Mouse (Mus musculus) bone marrow macrophage, adult 2 months (primary cell): ENCODE measurements around the gene Chchd6. TPM values are rescaled to one million over a fixed set of nuclear protein-coding genes. Genes with fewer than 3 reads are reported as not detected.

Source experiments
- H3K27ac ChIP-seq: 2 replicates; pipeline ENCODE4 v1.5.1; 2012; ENCODE audit warnings: low read depth, low read length; ENCODE audit not compliant: insufficient read depth
- H3K4me1 ChIP-seq: 2 replicates; pipeline ENCODE4 v1.6.1; 2012; ENCODE audit warnings: low read length; ENCODE audit not compliant: control insufficient read depth, insufficient read depth
- H3K4me3 ChIP-seq: 2 replicates; pipeline ENCODE4 v1.5.1; 2012; ENCODE audit warnings: mild to moderate bottlenecking, low read length, moderate library complexity; ENCODE audit not compliant: insufficient read depth
- CTCF ChIP-seq: IDR thresholded peaks from 2 replicates; pipeline ENCODE4 v1.5.1; 2012; ENCODE audit warnings: low read depth, mild to moderate bottlenecking, low read length, moderate library complexity
- POLR2A ChIP-seq: IDR thresholded peaks from 2 replicates; pipeline ENCODE4 v1.6.1; 2012; ENCODE audit warnings: mild to moderate bottlenecking, low read depth, low read length, borderline replicate concordance
- polyA plus RNA-seq: library from polyadenylated mRNA; stranded (reverse); fragments of >200 nt; gene quantifications from 2 replicates; pipeline ENCODE4 v1.2.4, GENCODE M21; 2012; ENCODE audit not compliant: missing spikeins, insufficient read depth, insufficient read length

The Chchd6 gene
- polyA plus RNA-seq, 1 experiment = 6.9 TPM

GRCm38 (mm10) chr6:89524766-89525165 is 70.7 kb downstream of the Chchd6 start:
- TF ChIP-seq CTCF (no peak), POLR2A (no peak)
- peaks cover 14% of the 10 kb centered on the region for H3K4me1 ChIP-seq
- H3K4me3 ChIP-seq = no peak overlapping the region
- no peak overlapping the region for H3K27ac ChIP-seq

GRCm38 (mm10) chr6:89510154-89510553 is 85.3 kb downstream of the Chchd6 start:
- H3K4me1 ChIP-seq = no peaks in the 10 kb centered on the region
- H3K4me3 ChIP-seq = no peak overlapping the region
- no peak for TF ChIP-seq POLR2A
- TF ChIP-seq CTCF = no peak
- H3K27ac ChIP-seq = no peak overlapping the region

- no peaks in the 10 kb centered on the region for H3K4me1 ChIP-seq
- H3K27ac ChIP-seq = no peak overlapping the region
- no peak overlapping the region for H3K4me3 ChIP-seq
- TF ChIP-seq POLR2A = no peak
- TF ChIP-seq CTCF = no peak
These were observed 86.7 kb downstream of the Chchd6 start for GRCm38 (mm10) chr6:89508725-89509124.

- TF ChIP-seq CTCF (no peak), POLR2A (no peak)
- Histone ChIP-seq H3K27ac (no peak overlapping the region), H3K4me1 (no peaks in the 10 kb centered on the region), H3K4me3 (no peak overlapping the region)
These were observed 87.2 kb downstream of the Chchd6 start for GRCm38 (mm10) chr6:89508263-89508662.

- TF ChIP-seq CTCF (no peak), POLR2A (no peak)
- Histone ChIP-seq H3K27ac (no peak overlapping the region), H3K4me1 (peaks cover 12% of the 10 kb centered on the region), H3K4me3 (no peak overlapping the region)
These were observed 95.5 kb downstream of the Chchd6 start for GRCm38 (mm10) chr6:89499961-89500360.

GRCm38 (mm10) chr6:89498764-89499516 is 96.5 kb downstream of the Chchd6 start:
- Histone ChIP-seq H3K27ac (no peak overlapping the region), H3K4me1 (peaks cover 12% of the 10 kb centered on the region), H3K4me3 (no peak overlapping the region)
- TF ChIP-seq POLR2A = no peak
- TF ChIP-seq CTCF = no peak

GRCm38 (mm10) chr6:89496916-89497315 is 98.5 kb downstream of the Chchd6 start:
- Histone ChIP-seq H3K4me3 (no peak overlapping the region), H3K27ac (no peak overlapping the region), H3K4me1 (peaks cover 17% of the 10 kb centered on the region)
- no peak for TF ChIP-seq CTCF
- no peak for TF ChIP-seq POLR2A

- no peak overlapping the region for H3K27ac ChIP-seq
- TF ChIP-seq POLR2A (no peak), CTCF (no peak)
- H3K4me3 ChIP-seq = no peak overlapping the region
- peaks cover 7% of the 10 kb centered on the region; the same call in 1 of the 2 replicates for H3K4me1 ChIP-seq
These were observed 103.1 kb downstream of the Chchd6 start for GRCm38 (mm10) chr6:89492368-89492767.

GRCm38 (mm10) chr6:89490369-89490768 is 105.1 kb downstream of the Chchd6 start:
- peaks cover 7% of the 10 kb centered on the region; the same call in 1 of the 2 replicates for H3K4me1 ChIP-seq
- TF ChIP-seq CTCF (no peak), POLR2A (no peak)
- H3K4me3 ChIP-seq = no peak overlapping the region
- H3K27ac ChIP-seq = no peak overlapping the region

GRCm38 (mm10) chr6:89489533-89489932 is 105.9 kb downstream of the Chchd6 start:
- no peak overlapping the region for H3K27ac ChIP-seq
- no peak overlapping the region for H3K4me3 ChIP-seq
- TF ChIP-seq POLR2A (no peak), CTCF (no peak)
- H3K4me1 ChIP-seq = peaks cover 7% of the 10 kb centered on the region; the same call in 1 of the 2 replicates
